Mouse (Mus musculus): Measurements from ENCODE around the gene Cmip. TPM values are rescaled to one million over a fixed set of nuclear protein-coding genes. Genes with fewer than 3 reads are reported as not detected.
A peak's percentile ranks its signal among the peaks of the same experiment; 100 is the strongest.

The Cmip gene
- polyA plus RNA-seq, 1 experiment, result 23.6 TPM

- peaks cover 71% of the 10 kb centered on the region for H3K79me2 ChIP-seq (ENCODE audit: control insufficient read depth, insufficient read depth)
- TF ChIP-seq POLR2A (IDR thresholded peaks at IDR 0.05; ENCODE audit: insufficient read length, low read depth) (no peak), POLR2AphosphoS2 (IDR thresholded peaks at IDR 0.05; ENCODE audit: insufficient read length, low read depth) (peak; percentile 31)
- peaks cover 4% of the 10 kb centered on the region for H3K36me3 ChIP-seq (ENCODE audit: control insufficient read depth, insufficient read depth)
- H3K4me3 ChIP-seq, result no peak overlapping the region
- H3K4me2 ChIP-seq (ENCODE audit: low read depth), result peak overlapping the region; percentile 62
- H3K27me3 ChIP-seq (ENCODE audit: control insufficient read depth, insufficient read depth, insufficient read length), result no peaks in the 10 kb centered on the region
- H3ac ChIP-seq (ENCODE audit: control insufficient read depth, insufficient read length), result no peak overlapping the region
Measured at GRCm38 (mm10) chr8:117282141-117282950, 25.5 kb downstream of the Cmip start.

- Histone ChIP-seq H3K79me2 (ENCODE audit: control insufficient read depth, insufficient read depth) (peaks cover 64% of the 10 kb centered on the region), H3K27me3 (ENCODE audit: control insufficient read depth, insufficient read depth, insufficient read length) (no peaks in the 10 kb centered on the region), H3ac (ENCODE audit: control insufficient read depth, insufficient read length) (no peak overlapping the region), H3K4me3 (no peak overlapping the region), H3K4me2 (ENCODE audit: low read depth) (no peak overlapping the region), H3K36me3 (ENCODE audit: control insufficient read depth, insufficient read depth) (peaks cover 4% of the 10 kb centered on the region)
- TF ChIP-seq CEBPB (IDR thresholded peaks at IDR 0.05; ENCODE audit: insufficient read depth, poor library complexity, severe bottlenecking), result no peak
- TF ChIP-seq REST (IDR thresholded peaks at IDR 0.05; ENCODE audit: insufficient read depth, insufficient read length), result no peak
- no peak for TF ChIP-seq TCF3 (IDR thresholded peaks at IDR 0.05; ENCODE audit: insufficient read length, low read depth)
- TF ChIP-seq POLR2AphosphoS2 (IDR thresholded peaks at IDR 0.05; ENCODE audit: insufficient read length, low read depth), result no peak
- no peak for TF ChIP-seq POLR2A (IDR thresholded peaks at IDR 0.05; ENCODE audit: insufficient read length, low read depth)
- TF ChIP-seq MAX (IDR thresholded peaks at IDR 0.05; ENCODE audit: low read depth), result no peak
- TF ChIP-seq MYOD1 (IDR thresholded peaks at IDR 0.05; ENCODE audit: control insufficient read depth in 1 of 3, insufficient read length in 2 of 3, low read depth in 2 of 3), result no peak
- TF ChIP-seq MYOG (IDR thresholded peaks at IDR 0.05; ENCODE audit: control insufficient read depth in 1 of 3, insufficient read depth in 1 of 3, insufficient read length in 2 of 3, low read depth in 2 of 3), result no peak
- TF ChIP-seq TCF12 (IDR thresholded peaks at IDR 0.05; ENCODE audit: insufficient read depth, poor library complexity, severe bottlenecking), result no peak
Measured at GRCm38 (mm10) chr8:117284768-117285484, 28.1 kb downstream of the Cmip start.

- H3K36me3 ChIP-seq (ENCODE audit: control insufficient read depth, insufficient read depth), result peaks cover 4% of the 10 kb centered on the region
- H3K4me3 ChIP-seq, result no peak overlapping the region
- H3K27me3 ChIP-seq (ENCODE audit: control insufficient read depth, insufficient read depth, insufficient read length), result no peaks in the 10 kb centered on the region
- no peak overlapping the region for H3K4me2 ChIP-seq (ENCODE audit: low read depth)
- no peak overlapping the region for H3ac ChIP-seq (ENCODE audit: control insufficient read depth, insufficient read length)
- TF ChIP-seq MAX (IDR thresholded peaks at IDR 0.05; ENCODE audit: low read depth), result no peak
- no peak for TF ChIP-seq MYOD1 (IDR thresholded peaks at IDR 0.05; ENCODE audit: control insufficient read depth in 1 of 3, insufficient read length in 2 of 3, low read depth in 2 of 3)
- no peak for TF ChIP-seq REST (IDR thresholded peaks at IDR 0.05; ENCODE audit: insufficient read depth, insufficient read length)
- no peak for TF ChIP-seq SRF (IDR thresholded peaks at IDR 0.05; ENCODE audit: control insufficient read depth, insufficient read length, low read depth)
- TF ChIP-seq MYOG (IDR thresholded peaks at IDR 0.05; ENCODE audit: control insufficient read depth in 1 of 3, insufficient read depth in 1 of 3, insufficient read length in 2 of 3, low read depth in 2 of 3), result no peak
- TF ChIP-seq TCF3 (IDR thresholded peaks at IDR 0.05; ENCODE audit: insufficient read length, low read depth), result no peak
- TF ChIP-seq CEBPB (IDR thresholded peaks at IDR 0.05; ENCODE audit: insufficient read depth, poor library complexity, severe bottlenecking), result no peak
- TF ChIP-seq USF1 (IDR thresholded peaks at IDR 0.05; ENCODE audit: low read depth), result no peak
- TF ChIP-seq POLR2A (IDR thresholded peaks at IDR 0.05; ENCODE audit: insufficient read length, low read depth), result no peak
- no peak for TF ChIP-seq E2F4 (IDR thresholded peaks at IDR 0.05; ENCODE audit: insufficient read depth)
- TF ChIP-seq TCF12 (IDR thresholded peaks at IDR 0.05; ENCODE audit: insufficient read depth, poor library complexity, severe bottlenecking), result no peak
- TF ChIP-seq POLR2AphosphoS2 (IDR thresholded peaks at IDR 0.05; ENCODE audit: insufficient read length, low read depth), result no peak
- H3K79me2 ChIP-seq (ENCODE audit: control insufficient read depth, insufficient read depth), result peaks cover 65% of the 10 kb centered on the region
Measured at GRCm38 (mm10) chr8:117287966-117288365, 31.1 kb downstream of the Cmip start.

- H3K79me2 ChIP-seq (ENCODE audit: control insufficient read depth, insufficient read depth), result peaks cover 55% of the 10 kb centered on the region
- H3ac ChIP-seq (ENCODE audit: control insufficient read depth, insufficient read length), result no peak overlapping the region
- no peak for TF ChIP-seq MYOG (IDR thresholded peaks at IDR 0.05; ENCODE audit: control insufficient read depth in 1 of 3, insufficient read depth in 1 of 3, insufficient read length in 2 of 3, low read depth in 2 of 3)
- no peak for TF ChIP-seq TCF12 (IDR thresholded peaks at IDR 0.05; ENCODE audit: insufficient read depth, poor library complexity, severe bottlenecking)
- no peak for TF ChIP-seq USF1 (IDR thresholded peaks at IDR 0.05; ENCODE audit: low read depth)
- TF ChIP-seq CEBPB (IDR thresholded peaks at IDR 0.05; ENCODE audit: insufficient read depth, poor library complexity, severe bottlenecking), result no peak
- TF ChIP-seq REST (IDR thresholded peaks at IDR 0.05; ENCODE audit: insufficient read depth, insufficient read length), result no peak
- no peak for TF ChIP-seq TCF3 (IDR thresholded peaks at IDR 0.05; ENCODE audit: insufficient read length, low read depth)
- TF ChIP-seq MYOD1 (IDR thresholded peaks at IDR 0.05; ENCODE audit: control insufficient read depth in 1 of 3, insufficient read length in 2 of 3, low read depth in 2 of 3), result no peak
- no peak for TF ChIP-seq POLR2A (IDR thresholded peaks at IDR 0.05; ENCODE audit: insufficient read length, low read depth)
- H3K27me3 ChIP-seq (ENCODE audit: control insufficient read depth, insufficient read depth, insufficient read length), result no peaks in the 10 kb centered on the region
- peak overlapping the region; percentile 76 for H3K4me2 ChIP-seq (ENCODE audit: low read depth)
- peaks cover 4% of the 10 kb centered on the region for H3K36me3 ChIP-seq (ENCODE audit: control insufficient read depth, insufficient read depth)
- no peak overlapping the region for H3K4me3 ChIP-seq
Measured at GRCm38 (mm10) chr8:117289016-117289415, 32.2 kb downstream of the Cmip start.
